Mouse (Mus musculus): Measurements from ENCODE around the gene Flnc. TPM values are rescaled to one million over a fixed set of nuclear protein-coding genes. Genes with fewer than 3 reads are reported as not detected.
A peak's percentile ranks its signal among the peaks of the same experiment; 100 is the strongest.
"Not testable (repeated sequence)": the region's sequence is repeated elsewhere in the genome, so short reads cannot be mapped to it uniquely, and the experiment has no call there.

Flnc gene
- polyA plus RNA-seq (2012; rRNA removed): 0.23 and 0.30 TPM in 2 replicates
- polyA plus RNA-seq (2014; fragmentation: Nextera tagmentation; extraction: Ambion mirVana): 0.14 and 0.33 TPM in 2 replicates

DNA sequence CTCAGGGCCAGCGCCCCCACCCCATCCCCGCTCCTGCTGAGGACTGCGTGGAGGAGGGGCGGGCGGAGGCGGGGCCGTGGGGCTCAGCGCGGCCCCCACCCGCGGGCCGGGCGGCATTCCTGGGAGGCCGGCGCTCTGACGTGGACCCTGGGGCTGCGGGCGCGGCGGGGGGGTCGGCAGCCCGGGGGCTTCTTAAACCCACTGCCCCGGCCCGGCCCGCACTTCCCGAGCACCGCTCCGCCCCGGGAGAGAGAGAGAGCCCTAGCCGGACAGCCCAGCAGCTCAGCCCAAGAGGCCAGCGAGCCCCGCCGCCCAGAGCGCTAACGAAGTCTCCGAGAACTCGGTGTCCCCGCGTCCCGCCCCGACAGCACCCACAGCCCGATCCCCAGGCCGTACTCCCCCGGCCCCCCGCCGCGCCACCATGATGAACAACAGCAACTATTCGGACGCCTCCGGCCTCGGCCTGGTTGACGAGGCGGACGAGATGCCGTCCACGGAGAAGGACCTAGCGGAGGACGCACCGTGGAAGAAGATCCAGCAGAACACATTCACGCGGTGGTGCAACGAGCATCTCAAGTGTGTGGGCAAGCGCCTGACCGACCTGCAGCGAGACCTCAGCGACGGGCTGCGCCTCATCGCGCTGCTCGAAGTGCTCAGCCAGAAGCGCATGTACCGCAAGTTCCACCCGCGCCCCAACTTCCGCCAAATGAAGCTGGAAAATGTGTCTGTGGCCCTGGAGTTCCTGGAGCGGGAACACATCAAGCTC lies at the start of gene Flnc:
Flnc (plus strand) TSS at position 219 of the 766 bp plus-strand sequence.
- peak within 1 kb of the TSS; percentile 16 to 35; a peak in 3 of 4 replicates for H3K4me3 ChIP-seq (ENCODE audit: insufficient read depth in 1 of 2, low read depth in 2 of 2, low read length in 2 of 2)
- DNase-seq (ENCODE audit: low read depth in 3 of 3, low spot score in 3 of 3) (no peak), ATAC-seq (ENCODE audit: insufficient read depth) (no peak)
- 1% methylated on average over 69 of the region's 77 CpGs for WGBS (ENCODE audit: insufficient replicate concordance)
- peak within 1 kb of the TSS; percentile 49 for H3K4me2 ChIP-seq (ENCODE audit: low read depth)
- no peaks in the 10 kb centered on the region for H3K4me1 ChIP-seq (replicated peaks; ENCODE audit: control insufficient read depth in 2 of 2, insufficient read depth in 2 of 2, low read length in 1 of 2)
- H3K27me3 ChIP-seq (ENCODE audit: control insufficient read depth, insufficient read depth, low read length): peaks cover 43% of the 10 kb centered on the region
- H3K36me3 ChIP-seq (replicated peaks; ENCODE audit: control insufficient read depth, insufficient read depth, low read depth): no peaks in the 10 kb centered on the region
- H3K27ac ChIP-seq: no peak within 1 kb of the TSS
- H3K9ac ChIP-seq (replicated peaks): no peak within 1 kb of the TSS
- TF ChIP-seq EP300 (IDR thresholded peaks at IDR 0.05; ENCODE audit: low read depth) (no peak), CTCF (IDR thresholded peaks at IDR 0.05; ENCODE audit: low read depth) (no peak)
- H3K9me3 ChIP-seq (ENCODE audit: control insufficient read depth, low read length): no peaks in the 10 kb centered on the region

- Histone ChIP-seq H3K36me3 (replicated peaks; ENCODE audit: control insufficient read depth, insufficient read depth, low read depth) (no peaks in the 10 kb centered on the region), H3K9me3 (ENCODE audit: control insufficient read depth, low read length) (no peaks in the 10 kb centered on the region), H3K4me2 (ENCODE audit: low read depth) (peak within 1 kb of the TSS; percentile 64), H3K27ac (no peak within 1 kb of the TSS), H3K9ac (replicated peaks) (no peak within 1 kb of the TSS), H3K4me3 (ENCODE audit: insufficient read depth in 1 of 2, low read depth in 2 of 2, low read length in 2 of 2) (peak within 1 kb of the TSS; percentile 41 to 60), H3K27me3 (ENCODE audit: control insufficient read depth, insufficient read depth, low read length) (peaks cover 11% of the 10 kb centered on the region), H3K4me1 (replicated peaks; ENCODE audit: control insufficient read depth in 2 of 2, insufficient read depth in 2 of 2, low read length in 1 of 2) (peaks cover 5 to 13% of the 10 kb centered on the region in 2 experiments)
- ATAC-seq (ENCODE audit: insufficient read depth) (peak; percentile 83), DNase-seq (ENCODE audit: low read depth in 3 of 3, low spot score in 3 of 3) (peak; percentile 23 to 46 (median 36))
- TF ChIP-seq CTCF (IDR thresholded peaks at IDR 0.05; ENCODE audit: low read depth): no peak
- TF ChIP-seq EP300 (IDR thresholded peaks at IDR 0.05; ENCODE audit: low read depth): no peak
- 2% methylated on average over 12 of the region's 12 CpGs for WGBS (ENCODE audit: insufficient replicate concordance)
Measured at GRCm38 (mm10) chr6:29388052-29388518, 45.0 kb upstream of the Flnc start, which contains the start of gene Opn1sw. Opn1sw (minus strand) TSS chr6:29388468.

DNA sequence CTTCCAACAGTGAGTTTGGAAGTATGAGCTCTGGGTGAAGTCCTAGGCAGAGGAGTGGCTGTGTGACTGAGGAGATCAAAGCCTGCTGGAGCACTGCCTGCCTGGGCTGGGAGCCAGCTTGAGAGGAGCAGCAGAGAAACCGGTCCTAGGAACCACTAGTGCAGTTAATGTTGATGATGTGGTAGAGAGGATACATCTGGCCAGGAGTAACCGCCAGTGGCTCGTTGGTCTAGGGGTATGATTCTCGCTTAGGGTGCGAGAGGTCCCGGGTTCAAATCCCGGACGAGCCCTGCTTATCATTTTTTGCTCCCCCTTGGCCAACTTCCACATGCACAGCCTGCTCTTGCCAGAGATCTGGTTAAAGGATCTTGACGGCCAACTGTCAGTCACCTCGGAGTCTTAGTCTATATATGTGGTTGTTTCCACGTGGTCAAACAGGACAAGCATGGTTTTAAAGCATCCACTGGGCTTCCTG lies 44.4 kb upstream of the Flnc start:
- TF ChIP-seq CTCF (IDR thresholded peaks at IDR 0.05; ENCODE audit: low read depth): no peak
- TF ChIP-seq EP300 (IDR thresholded peaks at IDR 0.05; ENCODE audit: low read depth): no peak
- Histone ChIP-seq H3K27me3 (ENCODE audit: control insufficient read depth, insufficient read depth, low read length) (peaks cover 11% of the 10 kb centered on the region), H3K9ac (replicated peaks) (no peak overlapping the region), H3K4me1 (replicated peaks; ENCODE audit: control insufficient read depth in 2 of 2, insufficient read depth in 2 of 2, low read length in 1 of 2) (peaks cover 5 to 12% of the 10 kb centered on the region in 2 experiments), H3K4me2 (ENCODE audit: low read depth) (peak overlapping the region; percentile 64), H3K9me3 (ENCODE audit: control insufficient read depth, low read length) (no peaks in the 10 kb centered on the region), H3K36me3 (replicated peaks; ENCODE audit: control insufficient read depth, insufficient read depth, low read depth) (no peaks in the 10 kb centered on the region), H3K4me3 (ENCODE audit: insufficient read depth in 1 of 2, low read depth in 2 of 2, low read length in 2 of 2) (peak overlapping the region; percentile 41 to 60), H3K27ac (no peak overlapping the region)
- WGBS (ENCODE audit: insufficient replicate concordance): 2% methylated on average over 11 of the region's 11 CpGs
- DNase-seq (ENCODE audit: low read depth in 3 of 3, low spot score in 3 of 3): peak in 2 of 3 experiments; percentile 17
- ATAC-seq (ENCODE audit: insufficient read depth): peak; percentile 73

DNA sequence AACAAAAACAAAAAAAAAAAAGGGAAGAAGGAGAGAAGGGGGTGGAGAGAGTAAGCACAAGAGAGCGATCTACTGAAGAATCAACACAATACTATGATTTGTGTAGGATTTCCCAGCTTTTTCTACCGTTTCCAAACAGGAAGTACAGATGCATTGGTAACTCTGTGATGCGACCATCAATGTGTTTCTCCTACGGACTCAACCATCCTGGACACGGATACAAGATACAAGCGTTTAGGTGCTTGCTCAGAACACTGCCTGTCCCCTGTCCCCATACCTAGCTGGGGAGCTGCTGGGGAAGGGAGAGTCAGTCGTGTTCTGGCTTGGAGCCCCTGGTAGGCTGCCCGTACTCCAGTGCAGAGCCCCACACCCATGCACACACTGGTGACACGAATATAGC lies 43.6 kb upstream of the Flnc start:
- ATAC-seq (ENCODE audit: insufficient read depth) (no peak), DNase-seq (ENCODE audit: low read depth in 3 of 3, low spot score in 3 of 3) (no peak)
- Histone ChIP-seq H3K36me3 (replicated peaks; ENCODE audit: control insufficient read depth, insufficient read depth, low read depth) (no peaks in the 10 kb centered on the region), H3K9me3 (ENCODE audit: control insufficient read depth, low read length) (no peaks in the 10 kb centered on the region), H3K4me1 (replicated peaks; ENCODE audit: control insufficient read depth in 2 of 2, insufficient read depth in 2 of 2, low read length in 1 of 2) (peaks cover 5 to 12% of the 10 kb centered on the region in 2 experiments), H3K27me3 (ENCODE audit: control insufficient read depth, insufficient read depth, low read length) (peaks cover 14% of the 10 kb centered on the region), H3K27ac (no peak overlapping the region), H3K9ac (replicated peaks) (no peak overlapping the region), H3K4me3 (ENCODE audit: insufficient read depth in 1 of 2, low read depth in 2 of 2, low read length in 2 of 2) (no peak overlapping the region), H3K4me2 (ENCODE audit: low read depth) (no peak overlapping the region)
- no peak for TF ChIP-seq CTCF (IDR thresholded peaks at IDR 0.05; ENCODE audit: low read depth)
- TF ChIP-seq EP300 (IDR thresholded peaks at IDR 0.05; ENCODE audit: low read depth): no peak
- 27% methylated on average over 9 of the region's 9 CpGs for WGBS (ENCODE audit: insufficient replicate concordance)

DNA sequence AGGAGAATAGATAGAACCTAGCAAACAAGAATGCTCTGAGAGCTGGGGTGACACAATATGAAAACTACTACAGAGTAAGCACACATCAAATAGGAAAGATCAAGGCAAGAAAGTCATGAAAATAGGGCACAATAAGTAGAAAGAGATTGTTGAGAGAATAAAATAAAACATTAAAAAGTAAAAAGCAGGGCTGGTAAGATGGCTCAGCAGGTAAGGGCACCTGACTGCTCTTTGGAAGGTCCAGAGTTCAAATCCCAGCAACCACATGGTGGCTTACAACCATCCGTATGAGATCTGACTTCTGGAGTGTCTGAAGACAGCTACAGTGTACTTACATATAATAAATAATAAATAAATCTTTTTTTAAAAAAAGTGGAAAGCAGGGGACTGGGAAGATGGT lies 42.6 kb upstream of the Flnc start:
- 57% methylated on average over 1 of the region's 1 CpGs for WGBS (ENCODE audit: insufficient replicate concordance)
- H3K27ac ChIP-seq; H3K36me3 ChIP-seq (replicated peaks; ENCODE audit: control insufficient read depth, insufficient read depth, low read depth); H3K4me2 ChIP-seq (ENCODE audit: low read depth); ATAC-seq (ENCODE audit: insufficient read depth); H3K9me3 ChIP-seq (ENCODE audit: control insufficient read depth, low read length); H3K4me3 ChIP-seq (ENCODE audit: insufficient read depth in 1 of 2, low read depth in 2 of 2, low read length in 2 of 2); H3K9ac ChIP-seq (replicated peaks); DNase-seq (ENCODE audit: low read depth in 3 of 3, low spot score in 3 of 3): not testable (repeated sequence)
- Histone ChIP-seq H3K27me3 (ENCODE audit: control insufficient read depth, insufficient read depth, low read length) (peaks cover 25% of the 10 kb centered on the region), H3K4me1 (replicated peaks; ENCODE audit: control insufficient read depth in 2 of 2, insufficient read depth in 2 of 2, low read length in 1 of 2) (peaks cover 5 to 12% of the 10 kb centered on the region in 2 experiments)

DNA sequence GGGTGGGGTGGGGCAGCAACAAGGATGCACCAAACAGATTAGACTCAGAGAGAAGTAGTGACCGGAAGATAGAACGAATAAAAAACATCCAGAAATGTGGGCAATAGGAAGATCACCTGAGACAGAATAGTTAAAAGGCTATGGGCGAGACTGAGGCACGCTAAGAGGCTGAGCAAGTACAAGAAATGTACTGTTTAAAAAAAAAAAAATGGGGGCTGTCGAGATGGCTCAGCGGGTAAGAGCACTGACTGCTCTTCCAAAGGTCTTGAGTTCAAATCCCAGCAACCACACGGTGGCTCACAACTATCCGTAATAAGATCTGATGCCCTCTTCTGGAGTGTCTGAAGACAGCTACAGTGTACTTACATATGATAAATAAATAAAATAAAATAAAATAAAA lies 41.8 kb upstream of the Flnc start:
- not testable (repeated sequence) for H3K9ac ChIP-seq (replicated peaks); ATAC-seq (ENCODE audit: insufficient read depth); DNase-seq (ENCODE audit: low read depth in 3 of 3, low spot score in 3 of 3); H3K36me3 ChIP-seq (replicated peaks; ENCODE audit: control insufficient read depth, insufficient read depth, low read depth); H3K4me2 ChIP-seq (ENCODE audit: low read depth); H3K27ac ChIP-seq; H3K9me3 ChIP-seq (ENCODE audit: control insufficient read depth, low read length); H3K4me3 ChIP-seq (ENCODE audit: insufficient read depth in 1 of 2, low read depth in 2 of 2, low read length in 2 of 2)
- 47% methylated on average over 8 of the region's 8 CpGs for WGBS (ENCODE audit: insufficient replicate concordance)
- peaks cover 33% of the 10 kb centered on the region for H3K27me3 ChIP-seq (ENCODE audit: control insufficient read depth, insufficient read depth, low read length)
- H3K4me1 ChIP-seq (replicated peaks; ENCODE audit: control insufficient read depth in 2 of 2, insufficient read depth in 2 of 2, low read length in 1 of 2): peaks cover 5 to 12% of the 10 kb centered on the region in 2 experiments
